Mouse (Mus musculus) myocyte (in vitro differentiated cells): ENCODE measurements around the gene Ap5m1. TPM values are rescaled to one million over a fixed set of nuclear protein-coding genes. Genes with fewer than 3 reads are reported as not detected.

Source experiments
- H3K27me3 ChIP-seq: one replicate; pipeline ENCODE4 v1.6.1; 2011; ENCODE audit not compliant: control insufficient read depth, insufficient read depth, insufficient read length
- H3K36me3 ChIP-seq: one replicate; pipeline ENCODE4 v1.6.1; 2011; ENCODE audit not compliant: control insufficient read depth, insufficient read depth
- H3K4me2 ChIP-seq: one replicate; pipeline ENCODE4 v1.6.1; 2011; ENCODE audit warnings: low read depth, control low read depth
- H3K4me3 ChIP-seq: one replicate; pipeline ENCODE4 v1.5.1; 2011; ENCODE audit warnings: mild to moderate bottlenecking, control low read depth, moderate library complexity
- H3K79me2 ChIP-seq: one replicate; pipeline ENCODE4 v1.6.1; 2011; ENCODE audit not compliant: control insufficient read depth, insufficient read depth
- H3ac ChIP-seq: one replicate; pipeline ENCODE4 v1.6.1; 2011; ENCODE audit not compliant: control insufficient read depth, insufficient read length
- CEBPB ChIP-seq: IDR thresholded peaks from 2 replicates; pipeline ENCODE4 v1.6.1; 2011; ENCODE audit warnings: mild to moderate bottlenecking, moderate library complexity; ENCODE audit not compliant: poor library complexity, insufficient read depth, severe bottlenecking
- E2F4 ChIP-seq: IDR thresholded peaks from one replicate; pipeline ENCODE4 v1.6.1; 2011; ENCODE audit warnings: mild to moderate bottlenecking, control low read depth, moderate library complexity; ENCODE audit not compliant: insufficient read depth
- MAX ChIP-seq: IDR thresholded peaks from one replicate; pipeline ENCODE4 v1.6.1; 2011; ENCODE audit warnings: low read depth, mild to moderate bottlenecking, control low read depth
- MYOD1 ChIP-seq, 3 experiments: IDR thresholded peaks; one replicate each; pipeline ENCODE4 v1.6.1; 2011; ENCODE audit warnings: control low read depth in 2 of 3, low read depth in 2 of 3, mild to moderate bottlenecking in 2 of 3, moderate library complexity in 1 of 3; ENCODE audit not compliant: insufficient read length in 2 of 3, control insufficient read depth in 1 of 3
- MYOG ChIP-seq, 3 experiments: IDR thresholded peaks; one replicate each; pipeline ENCODE4 v1.6.1; 2011; ENCODE audit warnings: control low read depth in 2 of 3, low read depth in 2 of 3, mild to moderate bottlenecking in 2 of 3; ENCODE audit not compliant: insufficient read length in 2 of 3, control insufficient read depth in 1 of 3, insufficient read depth in 1 of 3
- POLR2A ChIP-seq: IDR thresholded peaks from one replicate; pipeline ENCODE4 v1.6.1; 2011; ENCODE audit warnings: low read depth, mild to moderate bottlenecking, control low read depth, moderate library complexity; ENCODE audit not compliant: insufficient read length
- POLR2AphosphoS2 ChIP-seq: IDR thresholded peaks from one replicate; pipeline ENCODE4 v1.6.1; 2011; ENCODE audit warnings: low read depth, control low read depth; ENCODE audit not compliant: insufficient read length
- REST ChIP-seq: IDR thresholded peaks from one replicate; pipeline ENCODE4 v1.6.1; 2011; ENCODE audit warnings: mild to moderate bottlenecking, control low read depth, moderate library complexity; ENCODE audit not compliant: insufficient read depth, insufficient read length
- SRF ChIP-seq: IDR thresholded peaks from one replicate; pipeline ENCODE4 v1.6.1; 2011; ENCODE audit warnings: low read depth; ENCODE audit not compliant: control insufficient read depth, insufficient read length
- TCF12 ChIP-seq: IDR thresholded peaks from one replicate; pipeline ENCODE4 v1.6.1; 2011; ENCODE audit warnings: mild to moderate bottlenecking, control low read depth; ENCODE audit not compliant: poor library complexity, insufficient read depth, severe bottlenecking
- TCF3 ChIP-seq: IDR thresholded peaks from one replicate; pipeline ENCODE4 v1.6.1; 2011; ENCODE audit warnings: low read depth, control low read depth; ENCODE audit not compliant: insufficient read length
- USF1 ChIP-seq: IDR thresholded peaks from one replicate; pipeline ENCODE4 v1.6.1; 2011; ENCODE audit warnings: low read depth, mild to moderate bottlenecking, control low read depth, moderate library complexity
- polyA plus RNA-seq: library from polyadenylated mRNA; unstranded; fragments of >200 nt; fragmentation: generic; extraction: Trizol; gene quantifications from one replicate; pipeline ENCODE4 v1.2.1, GENCODE M21; 2012; ENCODE audit warnings: missing spikeins

The Ap5m1 gene
- polyA plus RNA-seq, 1 experiment: 4.0 TPM

DNA sequence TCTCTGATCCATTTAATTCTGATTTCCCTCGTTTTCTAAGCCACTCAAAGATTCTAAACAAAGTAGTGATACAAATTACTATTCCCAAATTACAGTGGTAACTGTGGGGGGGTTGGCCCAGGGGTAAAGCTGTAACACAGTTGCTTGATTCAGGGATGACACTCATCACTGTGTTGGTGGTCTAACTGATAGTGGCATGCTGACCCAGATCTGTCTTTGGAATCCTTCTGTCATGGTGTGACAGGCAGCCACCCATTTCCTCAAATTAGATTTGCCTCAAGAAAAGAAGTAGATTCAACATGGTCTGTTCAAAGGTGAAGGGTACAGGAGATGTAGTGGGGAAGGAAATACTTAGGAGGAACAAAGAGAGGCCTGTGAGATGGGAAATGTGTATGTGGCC, 72.3 kb downstream of the Ap5m1 start:
- Histone ChIP-seq H3K79me2 (no peaks in the 10 kb centered on the region), H3K27me3 (no peaks in the 10 kb centered on the region), H3K36me3 (no peaks in the 10 kb centered on the region), H3ac (no peak overlapping the region), H3K4me2 (no peak overlapping the region), H3K4me3 (no peak overlapping the region)
- TF ChIP-seq SRF (no peak), TCF12 (no peak), USF1 (no peak), POLR2A (no peak), MAX (no peak), TCF3 (no peak), CEBPB (no peak), MYOG (IDR thresholded peaks at IDR 0.05; ENCODE audit: control insufficient read depth in 1 of 3, insufficient read depth in 1 of 3, insufficient read length in 2 of 3, low read depth in 2 of 3) (no peak), POLR2AphosphoS2 (no peak), REST (no peak), MYOD1 (IDR thresholded peaks at IDR 0.05; ENCODE audit: control insufficient read depth in 1 of 3, insufficient read length in 2 of 3, low read depth in 2 of 3) (no peak), E2F4 (no peak)

DNA sequence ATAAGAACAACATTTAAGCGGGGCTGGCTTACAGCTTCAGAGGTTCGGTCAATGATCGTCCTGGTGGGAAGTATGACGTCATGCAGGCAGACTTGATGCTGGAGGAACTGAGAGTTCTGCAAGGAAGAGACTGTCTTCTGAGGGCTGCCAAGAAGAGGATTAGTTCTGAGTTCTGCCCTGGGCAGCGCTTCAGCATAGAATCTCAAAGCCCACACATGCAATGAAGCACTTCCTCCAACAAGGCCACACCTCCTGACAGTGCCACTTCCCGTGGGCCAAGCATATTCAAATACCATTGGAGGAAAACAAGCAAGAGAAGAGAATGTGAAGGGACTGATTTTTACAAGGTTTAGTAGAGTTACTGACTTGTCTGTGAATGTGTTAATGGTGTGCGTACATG, 74.9 kb downstream of the Ap5m1 start:
- H3K36me3 ChIP-seq: no peaks in the 10 kb centered on the region
- no peak overlapping the region for H3K4me2 ChIP-seq
- no peaks in the 10 kb centered on the region for H3K27me3 ChIP-seq
- H3K79me2 ChIP-seq: no peaks in the 10 kb centered on the region
- TF ChIP-seq E2F4: no peak
- TF ChIP-seq POLR2A: no peak
- TF ChIP-seq CEBPB: no peak
- no peak for TF ChIP-seq MAX
- TF ChIP-seq MYOG (IDR thresholded peaks at IDR 0.05; ENCODE audit: control insufficient read depth in 1 of 3, insufficient read depth in 1 of 3, insufficient read length in 2 of 3, low read depth in 2 of 3): no peak
- TF ChIP-seq TCF12: no peak
- TF ChIP-seq TCF3: no peak
- TF ChIP-seq REST: no peak
- TF ChIP-seq MYOD1 (IDR thresholded peaks at IDR 0.05; ENCODE audit: control insufficient read depth in 1 of 3, insufficient read length in 2 of 3, low read depth in 2 of 3): no peak
- no peak for TF ChIP-seq POLR2AphosphoS2
- no peak overlapping the region for H3ac ChIP-seq
- H3K4me3 ChIP-seq: no peak overlapping the region

Other genes with a start within 250 kb of the Ap5m1 start
- 10.4 TPM for gene Exoc5, start 556 bp downstream of the Ap5m1 start, polyA plus RNA-seq
- gene Naa30, start 106.1 kb downstream of the Ap5m1 start, polyA plus RNA-seq: 7.2 TPM
- gene ccdc198, start 179.4 kb downstream of the Ap5m1 start, polyA plus RNA-seq: not detected